Mouse (Mus musculus) v-Abl transformed pro-B cells (cell line): ENCODE measurements around the gene Cfap161.

Source experiments
- in situ Hi-C, 2 experiments: fragments of 400-800 bp; cut with MboI; formaldehyde crosslinking; loops; one replicate each; pipeline ENCODE4 v1.15.1; 2025; ENCODE audit not compliant: unreplicated experiment in 2 of 2

The Cfap161 gene

GRCm38 (mm10) chr7:83724541-83724940, 70.1 kb downstream of the Cfap161 start:
- in situ Hi-C loops = no loop called here
